Mouse (Mus musculus): Measurements from ENCODE around the gene Spindoc. TPM values are rescaled to one million over a fixed set of nuclear protein-coding genes. Genes with fewer than 3 reads are reported as not detected.

The Spindoc gene
- polyA plus RNA-seq (2021; fragmentation: Nextera tagmentation), result 2.9 and 6.9 TPM in 2 replicates
- long read RNA-seq, experiment 1, partial matches to known transcripts, result 8 of 18 reads
- long read RNA-seq, experiment 1, other reads (novel, unspliced or antisense), result 5 of 18 reads
- long read RNA-seq, experiment 2, partial matches to known transcripts, result 3 of 7 reads
- long read RNA-seq, experiment 2, other reads (novel, unspliced or antisense), result 3 of 7 reads

GRCm38 (mm10) chr19:7382903-7383865 is at the start of gene Spindoc:
Gene Spindoc, minus strand, starts transcription at chr19:7382994.

GRCm38 (mm10) chr19:7416834-7417735 is 34.3 kb upstream of the Spindoc start, which contains the start of gene 2700081O15Rik:
Gene 2700081O15Rik, plus strand, starts transcription at chr19:7417625.

GRCm38 (mm10) chr19:7341512-7342397 is 41.0 kb downstream of the Spindoc start, which contains the start of gene Mark2:
Gene Mark2, minus strand, starts transcription at chr19:7341860.

Other genes starting within 250 kb of the Spindoc start
- 674 and 694 TPM in 2 replicates for gene Otub1, start 176.7 kb downstream of the Spindoc start, polyA plus RNA-seq (2021; fragmentation: Nextera tagmentation)
- gene Cox8a, start 165.4 kb downstream of the Spindoc start, polyA plus RNA-seq (2021; fragmentation: Nextera tagmentation), result 7,187 and 8,116 TPM in 2 replicates
- 9.4 and 11.2 TPM in 2 replicates for gene Naa40, start 141.8 kb downstream of the Spindoc start, polyA plus RNA-seq (2021; fragmentation: Nextera tagmentation)
- gene Rcor2, start 115.7 kb downstream of the Spindoc start, polyA plus RNA-seq (2021; fragmentation: Nextera tagmentation), result 1.3 and 3.4 TPM in 2 replicates
- gene Mark2, start 41.1 kb downstream of the Spindoc start, polyA plus RNA-seq (2021; fragmentation: Nextera tagmentation), result 26.0 and 29.1 TPM in 2 replicates
- gene 2700081O15Rik, start 34.6 kb upstream of the Spindoc start, polyA plus RNA-seq (2021; fragmentation: Nextera tagmentation), result 1.6 and 2.0 TPM in 2 replicates
- gene Rtn3, start 100.3 kb upstream of the Spindoc start, polyA plus RNA-seq (2021; fragmentation: Nextera tagmentation), result 605 and 631 TPM in 2 replicates
- 5.8 and 7.3 TPM in 2 replicates for gene Atl3, start 111.0 kb upstream of the Spindoc start, polyA plus RNA-seq (2021; fragmentation: Nextera tagmentation)
- gene Pla2g16, start 174.5 kb upstream of the Spindoc start, polyA plus RNA-seq (2021; fragmentation: Nextera tagmentation), result 17.1 and 23.7 TPM in 2 replicates
- 0.15 and 0.21 TPM in 2 replicates for gene Lgals12, start 224.2 kb upstream of the Spindoc start, polyA plus RNA-seq (2021; fragmentation: Nextera tagmentation)
- gene Hrasls5, start 229.5 kb upstream of the Spindoc start, polyA plus RNA-seq (2021; fragmentation: Nextera tagmentation), result 0.13 TPM in 1 of 2 replicates, not detected in the other

All from left cerebral cortex, adult 6 months (tissue).